Mouse (Mus musculus) erythroblast, embryonic 14.5 days (primary cell): ENCODE results near the gene Iffo2.

Experiments
- GATA1 ChIP-seq: IDR thresholded peaks from 2 replicates; pipeline ENCODE4 v1.6.1; 2012; ENCODE audit warnings: low read length, inconsistent platforms, mixed read lengths
- TAL1 ChIP-seq: IDR thresholded peaks from 3 replicates; pipeline ENCODE4 v1.6.1; 2012; ENCODE audit warnings: low read length, inconsistent platforms, mixed read lengths

DNA sequence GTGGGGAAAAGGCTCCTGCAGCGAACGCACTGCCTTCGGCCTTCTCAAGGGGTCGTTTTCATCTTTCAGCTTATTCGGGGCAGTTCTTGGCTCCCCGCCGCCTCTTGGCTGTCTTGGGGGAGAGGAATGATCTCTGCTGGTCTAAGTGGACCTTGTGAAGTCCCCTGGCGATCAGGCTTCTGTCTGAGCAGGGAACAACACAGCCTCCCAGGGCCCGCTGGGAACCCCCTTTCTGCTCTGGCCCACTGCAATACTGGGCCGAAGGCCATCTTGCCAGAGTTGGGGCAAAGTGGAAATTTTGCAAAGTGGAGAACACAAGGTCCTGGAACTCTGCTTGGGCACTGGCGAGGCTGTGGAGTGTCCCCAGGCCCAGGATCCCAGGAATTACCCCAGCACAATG is 54.4 kb downstream of the Iffo2 start:
- TF ChIP-seq GATA1 (no peak), TAL1 (no peak)
